Mouse (Mus musculus) CH12.LX (cell line): ENCODE data around the gene Gpat2. TPM values are rescaled to one million over a fixed set of nuclear protein-coding genes. Genes with fewer than 3 reads are reported as not detected.

ENCODE experiments used
- DNase-seq: peaks from one replicate; pipeline ENCODE4 v3.0.0-alpha.2; 2013; ENCODE audit errors: extremely low read depth
- H3K27ac ChIP-seq: 2 replicates; pipeline ENCODE4 v1.5.1; 2012; ENCODE audit warnings: low read depth, mild to moderate bottlenecking, control low read depth, moderate library complexity; ENCODE audit not compliant: insufficient read depth
- H3K27me3 ChIP-seq: replicated peaks from 2 replicates; pipeline ENCODE3; 2012; ENCODE audit warnings: inconsistent platforms
- H3K36me3 ChIP-seq, 2 experiments: replicated peaks in 1 of 2; 2 replicates each; pipeline versions ENCODE3 to v1.6.1; 2012; ENCODE audit warnings: inconsistent platforms in 1 of 2, low read length in 1 of 2, mild to moderate bottlenecking in 1 of 2, mixed read lengths in 1 of 2, moderate library complexity in 1 of 2; ENCODE audit not compliant: control insufficient read depth in 1 of 2, insufficient read depth in 1 of 2
- H3K4me1 ChIP-seq, 2 experiments: 2 replicates each; pipeline ENCODE4 v1.6.1; 2012; ENCODE audit warnings: inconsistent platforms in 1 of 2, moderate library complexity in 1 of 2; ENCODE audit not compliant: insufficient read depth in 2 of 2, control insufficient read depth in 1 of 2
- H3K4me2 ChIP-seq: 2 replicates; pipeline ENCODE4 v1.6.1; 2012; ENCODE audit warnings: low read depth, mild to moderate bottlenecking, control low read depth; ENCODE audit not compliant: poor library complexity, insufficient read depth, severe bottlenecking
- H3K4me3 ChIP-seq, 3 experiments: fragments of 150-350 bp in 1 of 3; sonication (generic) in 1 of 3; replicated peaks in 1 of 3; 2 replicates each; pipeline versions ENCODE3 to v1.5.1; 2011 to 2012; ENCODE audit warnings: low read depth in 2 of 3, low read length in 2 of 3, mild to moderate bottlenecking in 2 of 3, moderate library complexity in 2 of 3, control low read depth in 1 of 3, improper control_type of control experiment in 1 of 3, inconsistent platforms in 1 of 3, mixed read lengths in 1 of 3; ENCODE audit not compliant: poor library complexity in 1 of 3
- H3K79me2 ChIP-seq: replicated peaks from 2 replicates; pipeline ENCODE4 v1.6.1; 2012; ENCODE audit warnings: mild to moderate bottlenecking, moderate library complexity; ENCODE audit not compliant: control insufficient read depth, poor library complexity, insufficient read depth, severe bottlenecking; ENCODE audit errors: extremely low read depth
- H3K9ac ChIP-seq: 2 replicates; pipeline ENCODE4 v1.6.1; 2012; ENCODE audit warnings: low read depth, mild to moderate bottlenecking, control low read depth, moderate library complexity; ENCODE audit not compliant: insufficient read depth
- H3K9me3 ChIP-seq: replicated peaks from 2 replicates; pipeline ENCODE3; 2012; ENCODE audit warnings: low read length, inconsistent platforms, mixed read lengths
- BHLHE40 ChIP-seq: IDR thresholded peaks from 2 replicates; pipeline ENCODE4 v1.6.1; 2011; ENCODE audit warnings: mild to moderate bottlenecking, low read depth, low read length, improper control_type of control experiment
- CTCF ChIP-seq, 2 experiments: IDR thresholded peaks in 1 of 2; conservative IDR thresholded peaks in 1 of 2; 2 replicates each; pipeline ENCODE4 v1.5.1; 2011 to 2012; ENCODE audit warnings: low read depth in 2 of 2, low read length in 2 of 2, improper control_type of control experiment in 1 of 2, inconsistent platforms in 1 of 2, mild to moderate bottlenecking in 1 of 2, moderate library complexity in 1 of 2
- ELF1 ChIP-seq: IDR thresholded peaks from 2 replicates; pipeline ENCODE4 v1.6.1; 2014; ENCODE audit warnings: low read depth, mild to moderate bottlenecking, inconsistent platforms, low read length, improper control_type of control experiment
- EP300 ChIP-seq: IDR thresholded peaks from 2 replicates; pipeline ENCODE4 v1.6.1; 2011; ENCODE audit warnings: low read length, improper control_type of control experiment
- IRF4 ChIP-seq: IDR thresholded peaks from 2 replicates; pipeline ENCODE4 v1.6.1; 2014; ENCODE audit warnings: low read depth, mild to moderate bottlenecking, inconsistent platforms, low read length, improper control_type of control experiment
- JUN ChIP-seq: IDR thresholded peaks from 2 replicates; pipeline ENCODE4 v1.6.1; 2011; ENCODE audit warnings: low read depth, mild to moderate bottlenecking, low read length, improper control_type of control experiment, moderate library complexity; ENCODE audit not compliant: insufficient read depth
- JUND ChIP-seq: conservative IDR thresholded peaks from 2 replicates; pipeline ENCODE4 v1.6.1; 2011; ENCODE audit warnings: low read depth, low read length, improper control_type of control experiment
- MAFK ChIP-seq: IDR thresholded peaks from 2 replicates; pipeline ENCODE4 v1.6.1; 2011; ENCODE audit warnings: low read length, improper control_type of control experiment; ENCODE audit not compliant: insufficient replicate concordance
- MAX ChIP-seq: IDR thresholded peaks from 2 replicates; pipeline ENCODE4 v1.6.1; 2011; ENCODE audit warnings: low read length, improper control_type of control experiment
- MAZ ChIP-seq: IDR thresholded peaks from 2 replicates; pipeline ENCODE4 v1.6.1; 2012; ENCODE audit warnings: low read depth, mild to moderate bottlenecking, inconsistent platforms, low read length, improper control_type of control experiment, moderate library complexity
- MEF2A ChIP-seq: IDR thresholded peaks from 2 replicates; pipeline ENCODE4 v1.6.1; 2014; ENCODE audit warnings: low read depth, mild to moderate bottlenecking, inconsistent platforms, low read length, improper control_type of control experiment, borderline replicate concordance
- NELFE ChIP-seq: IDR thresholded peaks from 2 replicates; pipeline ENCODE4 v1.6.1; 2011; ENCODE audit warnings: low read depth, low read length, improper control_type of control experiment
- PAX5 ChIP-seq: IDR thresholded peaks from 2 replicates; pipeline ENCODE4 v1.6.1; 2012; ENCODE audit warnings: low read length, inconsistent platforms, mixed read lengths
- POLR2A ChIP-seq: IDR thresholded peaks from 2 replicates; pipeline ENCODE4 v1.6.1; 2011; ENCODE audit warnings: low read depth, mild to moderate bottlenecking, improper control_type of control experiment, low read length
- POLR2AphosphoS2 ChIP-seq: IDR thresholded peaks from 2 replicates; pipeline ENCODE4 v1.6.1; 2011; ENCODE audit warnings: low read depth, low read length, improper control_type of control experiment
- SIN3A ChIP-seq: IDR thresholded peaks from 2 replicates; pipeline ENCODE4 v1.6.1; 2012; ENCODE audit warnings: low read length, improper control_type of control experiment, inconsistent platforms
- TBP ChIP-seq: conservative IDR thresholded peaks from 2 replicates; pipeline ENCODE4 v1.6.1; 2011; ENCODE audit warnings: low read depth, low read length, improper control_type of control experiment
- USF1 ChIP-seq: IDR thresholded peaks from 2 replicates; pipeline ENCODE4 v1.6.1; 2014; ENCODE audit warnings: low read depth, mild to moderate bottlenecking, inconsistent platforms, low read length, improper control_type of control experiment
- ZC3H11A ChIP-seq: IDR thresholded peaks from 2 replicates; pipeline ENCODE4 v1.6.1; 2012; ENCODE audit warnings: low read depth, mild to moderate bottlenecking, inconsistent platforms, low read length, improper control_type of control experiment
- ZKSCAN1 ChIP-seq: IDR thresholded peaks from 2 replicates; pipeline ENCODE4 v1.6.1; 2012; ENCODE audit warnings: low read depth, inconsistent platforms, low read length, improper control_type of control experiment, borderline replicate concordance
- ZMIZ1 ChIP-seq: IDR thresholded peaks from 2 replicates; pipeline ENCODE4 v1.6.1; 2012; ENCODE audit warnings: low read depth, mild to moderate bottlenecking, inconsistent platforms, low read length, improper control_type of control experiment
- ZNF384 ChIP-seq: IDR thresholded peaks from 2 replicates; pipeline ENCODE4 v1.6.1; 2012; ENCODE audit warnings: low read depth, low read length, improper control_type of control experiment, inconsistent platforms
- dilution Hi-C: fragments of 300-500 bp; cut with MboI; formaldehyde crosslinking; loops from 2 replicates; pipeline ENCODE4 v1.14.3; 2020; ENCODE audit warnings: low sequenced_read_pairs; ENCODE audit not compliant: extremely low pct_unique_long_range_greater_than_20kb, extremely low pct_ligation_motif_present
- in situ Hi-C: fragments of 300-500 bp; cut with MboI; formaldehyde crosslinking; loops from 3 replicates; pipeline ENCODE4 v1.14.3; 2019; ENCODE audit warnings: low sequenced_read_pairs, low pct_ligation_motif_present, low pct_unique_long_range_greater_than_20kb, mixed read lengths
- polyA plus RNA-seq: library from polyadenylated mRNA; unstranded; fragments of >175 nt; gene quantifications from 2 replicates; pipeline ENCODE4 v1.2.1, GENCODE M21; 2012; ENCODE audit warnings: low read depth; ENCODE audit not compliant: insufficient read length
- total RNA-seq, 2 experiments: library from RNA; depleted of rRNA; stranded (reverse); fragments of 300-350 nt in 1 of 2; fragments of >200 nt in 1 of 2; gene quantifications; 2 replicates each; pipeline ENCODE4 v1.2.3; 2012 to 2014

The Gpat2 gene
- total and polyA plus RNA-seq, 3 experiments = 0.19 to 0.63 (median 0.21) TPM

GRCm38 (mm10) chr2:127451748-127452147, 26.7 kb downstream of the Gpat2 start:
- H3K27ac ChIP-seq = no peak overlapping the region
- no peak overlapping the region for H3K4me3 ChIP-seq
- TF ChIP-seq EP300 (no peak), ZC3H11A (no peak), SIN3A (no peak), JUN (no peak), PAX5 (no peak), MAZ (no peak), MEF2A (no peak), USF1 (no peak), POLR2AphosphoS2 (no peak)
- H3K9me3 ChIP-seq = no peaks in the 10 kb centered on the region
- dilution Hi-C loops (no loop called here), in situ Hi-C loops (no loop called here)
- H3K9ac ChIP-seq = no peak overlapping the region
- DNase-seq = no peak
- H3K4me1 ChIP-seq = peaks cover 5 to 14% of the 10 kb centered on the region in 2 experiments
- peaks cover 65% of the 10 kb centered on the region for H3K27me3 ChIP-seq
- no peaks in the 10 kb centered on the region for H3K36me3 ChIP-seq
- no peak overlapping the region for H3K4me2 ChIP-seq
- no peaks in the 10 kb centered on the region for H3K79me2 ChIP-seq

- Histone ChIP-seq H3K27ac (no peak overlapping the region), H3K9ac (no peak overlapping the region), H3K4me2 (no peak overlapping the region), H3K4me1 (peaks cover 5 to 14% of the 10 kb centered on the region in 2 experiments), H3K27me3 (peaks cover 74% of the 10 kb centered on the region), H3K79me2 (no peaks in the 10 kb centered on the region), H3K36me3 (no peaks in the 10 kb centered on the region), H3K9me3 (no peaks in the 10 kb centered on the region), H3K4me3 (no peak overlapping the region)
- in situ Hi-C loops = no loop called here
- dilution Hi-C loops = no loop called here
- DNase-seq = no peak
- TF ChIP-seq MAZ (no peak), JUND (no peak), ELF1 (no peak), ZKSCAN1 (no peak), USF1 (no peak), MAX (no peak; the same call in 1 of the 2 replicates), SIN3A (no peak), POLR2A (no peak), TBP (no peak), MAFK (no peak), IRF4 (no peak), POLR2AphosphoS2 (no peak), BHLHE40 (no peak), ZMIZ1 (no peak), EP300 (no peak), CTCF (conservative IDR thresholded peaks at IDR 0.05 in 1 of 2, IDR thresholded peaks at IDR 0.05 in 1 of 2; ENCODE audit: low read depth in 2 of 2, low read length in 2 of 2) (no peak), NELFE (no peak), ZNF384 (no peak)
These were observed 28.1 kb downstream of the Gpat2 start for GRCm38 (mm10) chr2:127453141-127453540.
